Mouse (Mus musculus): Measurements from ENCODE around the gene Fezf1. TPM values are rescaled to one million over a fixed set of nuclear protein-coding genes. Genes with fewer than 3 reads are reported as not detected.

Gene Fezf1
- polyA plus RNA-seq, 1 experiment = not detected

GRCm38 (mm10) chr6:23247512-23248312 is 450 bp downstream of the Fezf1 start:
- Histone ChIP-seq H3K4me3 (replicated peaks) (peak overlapping the region; percentile 73), H3K36me3 (replicated peaks; ENCODE audit: low read length) (no peaks in the 10 kb centered on the region), H3K4me1 (peaks cover 3% of the 10 kb centered on the region; the same call in 1 of the 2 replicates), H3K9me3 (peaks cover 43% of the 10 kb centered on the region), H3K27me3 (replicated peaks) (peaks cover 90% of the 10 kb centered on the region)
- TF ChIP-seq FLI1 (IDR thresholded peaks at IDR 0.05; ENCODE audit: low read length) = no peak

- TF ChIP-seq GATA1 (IDR thresholded peaks at IDR 0.05; ENCODE audit: borderline replicate concordance, low read length) (no peak), FLI1 (IDR thresholded peaks at IDR 0.05; ENCODE audit: low read length) (no peak)
- Histone ChIP-seq H3K9me3 (peaks cover 43% of the 10 kb centered on the region), H3K4me3 (replicated peaks) (no peak overlapping the region), H3K36me3 (replicated peaks; ENCODE audit: low read length) (no peaks in the 10 kb centered on the region), H3K4me1 (peaks cover 3% of the 10 kb centered on the region; the same call in 1 of the 2 replicates), H3K27me3 (replicated peaks) (peaks cover 84% of the 10 kb centered on the region)
Observed at GRCm38 (mm10) chr6:23246790-23247511, 1.2 kb downstream of the Fezf1 start.

GRCm38 (mm10) chr6:23246061-23246789 is 1.9 kb downstream of the Fezf1 start:
- Histone ChIP-seq H3K27me3 (replicated peaks) (peaks cover 80% of the 10 kb centered on the region), H3K4me1 (peaks cover 3% of the 10 kb centered on the region; the same call in 1 of the 2 replicates), H3K9me3 (peaks cover 43% of the 10 kb centered on the region), H3K36me3 (replicated peaks; ENCODE audit: low read length) (no peaks in the 10 kb centered on the region), H3K4me3 (replicated peaks) (no peak overlapping the region)
- TF ChIP-seq FLI1 (IDR thresholded peaks at IDR 0.05; ENCODE audit: low read length) = no peak
- TF ChIP-seq GATA1 (IDR thresholded peaks at IDR 0.05; ENCODE audit: borderline replicate concordance, low read length) = no peak

GRCm38 (mm10) chr6:23245545-23246011 is 2.6 kb downstream of the Fezf1 start:
- H3K36me3 ChIP-seq (replicated peaks; ENCODE audit: low read length) = no peaks in the 10 kb centered on the region
- H3K4me1 ChIP-seq = peaks cover 3% of the 10 kb centered on the region; the same call in 1 of the 2 replicates
- peaks cover 77% of the 10 kb centered on the region for H3K27me3 ChIP-seq (replicated peaks)
- H3K4me3 ChIP-seq (replicated peaks) = no peak overlapping the region
- H3K9me3 ChIP-seq = peaks cover 45% of the 10 kb centered on the region
- no peak for TF ChIP-seq GATA1 (IDR thresholded peaks at IDR 0.05; ENCODE audit: borderline replicate concordance, low read length)
- no peak for TF ChIP-seq FLI1 (IDR thresholded peaks at IDR 0.05; ENCODE audit: low read length)

- TF ChIP-seq FLI1 (IDR thresholded peaks at IDR 0.05; ENCODE audit: low read length) (no peak), GATA1 (IDR thresholded peaks at IDR 0.05; ENCODE audit: borderline replicate concordance, low read length) (no peak)
- Histone ChIP-seq H3K36me3 (replicated peaks; ENCODE audit: low read length) (no peaks in the 10 kb centered on the region), H3K27me3 (replicated peaks) (peaks cover 73% of the 10 kb centered on the region), H3K9me3 (peaks cover 45% of the 10 kb centered on the region), H3K4me1 (peaks cover 3% of the 10 kb centered on the region; the same call in 1 of the 2 replicates), H3K4me3 (replicated peaks) (no peak overlapping the region)
Observed at GRCm38 (mm10) chr6:23245121-23245520, 3.0 kb downstream of the Fezf1 start.

GRCm38 (mm10) chr6:23243821-23244760 is 4.1 kb downstream of the Fezf1 start:
- peaks cover 62% of the 10 kb centered on the region for H3K27me3 ChIP-seq (replicated peaks)

GRCm38 (mm10) chr6:23211499-23211898 is 36.7 kb downstream of the Fezf1 start:
- Histone ChIP-seq H3K9me3 (peaks cover 5% of the 10 kb centered on the region; the same call in 1 of the 2 replicates), H3K36me3 (replicated peaks; ENCODE audit: low read length) (no peaks in the 10 kb centered on the region), H3K4me3 (replicated peaks) (no peak overlapping the region), H3K27me3 (replicated peaks) (no peaks in the 10 kb centered on the region), H3K4me1 (no peaks in the 10 kb centered on the region)
- no peak for TF ChIP-seq GATA1 (IDR thresholded peaks at IDR 0.05; ENCODE audit: borderline replicate concordance, low read length)
- no peak for TF ChIP-seq FLI1 (IDR thresholded peaks at IDR 0.05; ENCODE audit: low read length)

More at GRCm38 (mm10) chr6:23243821-23244760, 4.1 kb downstream of the Fezf1 start:
- H3K9me3 ChIP-seq = peaks cover 39% of the 10 kb centered on the region
- H3K4me1 ChIP-seq = peaks cover 3% of the 10 kb centered on the region; the same call in 1 of the 2 replicates
- H3K4me3 ChIP-seq (replicated peaks) = no peak overlapping the region
- TF ChIP-seq FLI1 (IDR thresholded peaks at IDR 0.05; ENCODE audit: low read length) (no peak), GATA1 (IDR thresholded peaks at IDR 0.05; ENCODE audit: borderline replicate concordance, low read length) (no peak)
- H3K36me3 ChIP-seq (replicated peaks; ENCODE audit: low read length) = no peaks in the 10 kb centered on the region

GRCm38 (mm10) chr6:23207791-23208190 is 40.4 kb downstream of the Fezf1 start:
- H3K27me3 ChIP-seq (replicated peaks) = no peaks in the 10 kb centered on the region
- peaks cover 8% of the 10 kb centered on the region; the same call in 1 of the 2 replicates for H3K9me3 ChIP-seq
- no peak for TF ChIP-seq GATA1 (IDR thresholded peaks at IDR 0.05; ENCODE audit: borderline replicate concordance, low read length)
- no peak for TF ChIP-seq FLI1 (IDR thresholded peaks at IDR 0.05; ENCODE audit: low read length)
- no peaks in the 10 kb centered on the region for H3K36me3 ChIP-seq (replicated peaks; ENCODE audit: low read length)
- no peaks in the 10 kb centered on the region for H3K4me1 ChIP-seq
- no peak overlapping the region for H3K4me3 ChIP-seq (replicated peaks)

Data from megakaryocyte, embryonic 14.5 days (primary cell).